Mouse (Mus musculus) lung, postnatal 25 days (tissue): ENCODE results near the gene Ints5.
A peak's percentile ranks its signal among the peaks of the same experiment; 100 is the strongest.
"Not testable (repeated sequence)": the region's sequence is repeated elsewhere in the genome, so short reads cannot be mapped to it uniquely, and the experiment has no call there.

Experiments
- DNase-seq: peaks from one replicate; pipeline ENCODE4 v3.0.0; 2022; ENCODE audit warnings: low spot score

Ints5 gene

DNA sequence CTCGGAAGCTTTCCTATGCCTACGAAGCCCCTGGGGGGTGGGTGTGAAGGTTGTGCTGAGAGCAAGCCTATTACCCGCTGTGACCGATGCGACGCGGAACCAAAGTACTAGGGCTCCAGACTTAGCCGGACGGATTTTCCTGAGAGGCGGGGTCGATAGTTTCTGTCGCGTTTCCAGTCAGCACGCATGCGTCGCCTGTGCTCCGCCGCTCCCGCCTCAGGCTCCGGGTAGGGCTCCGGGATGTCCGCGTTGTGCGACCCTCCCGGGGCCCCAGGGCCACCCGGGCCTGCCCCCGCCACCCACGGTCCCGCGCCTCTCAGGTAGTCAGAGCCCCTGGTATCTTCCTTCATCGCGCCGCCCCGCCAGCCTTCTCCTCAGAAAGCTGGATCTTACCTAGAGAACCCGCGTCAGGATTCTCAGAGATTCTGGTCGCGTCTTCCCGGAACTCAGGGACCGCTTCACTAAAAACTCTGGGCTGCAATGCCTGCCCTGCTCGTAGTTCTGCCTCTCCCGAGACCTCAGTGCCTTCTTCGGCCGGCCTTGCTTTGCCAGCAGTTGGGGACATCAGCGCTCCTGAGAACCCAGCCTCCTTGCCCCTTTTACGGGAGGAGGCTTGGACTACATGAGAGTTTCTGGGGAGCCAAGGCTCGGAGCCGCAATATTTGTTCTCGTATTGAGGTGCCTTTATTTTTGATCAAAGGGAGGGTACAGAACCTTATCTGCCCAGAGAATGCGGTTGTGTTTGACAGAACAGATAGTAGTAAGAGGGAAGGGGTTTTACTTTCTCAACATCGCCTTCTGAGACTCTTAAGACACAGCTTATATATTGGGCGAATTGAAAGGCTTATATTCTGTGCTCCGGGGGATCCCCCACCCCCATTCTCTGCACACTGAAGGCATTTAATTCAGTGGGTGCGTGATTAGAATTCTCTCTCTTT, at the start of gene Ints5:
TSS of gene Ints5 (plus strand) at position 177 of the 938 bp plus-strand sequence.
- DNase-seq = peak; percentile 88

- DNase-seq = peak; percentile 81
Observed at GRCm38 (mm10) chr19:8844371-8845129, 48.3 kb upstream of the Ints5 start.

GRCm38 (mm10) chr19:8848356-8848755, 44.4 kb upstream of the Ints5 start:
- no peak for DNase-seq

DNA sequence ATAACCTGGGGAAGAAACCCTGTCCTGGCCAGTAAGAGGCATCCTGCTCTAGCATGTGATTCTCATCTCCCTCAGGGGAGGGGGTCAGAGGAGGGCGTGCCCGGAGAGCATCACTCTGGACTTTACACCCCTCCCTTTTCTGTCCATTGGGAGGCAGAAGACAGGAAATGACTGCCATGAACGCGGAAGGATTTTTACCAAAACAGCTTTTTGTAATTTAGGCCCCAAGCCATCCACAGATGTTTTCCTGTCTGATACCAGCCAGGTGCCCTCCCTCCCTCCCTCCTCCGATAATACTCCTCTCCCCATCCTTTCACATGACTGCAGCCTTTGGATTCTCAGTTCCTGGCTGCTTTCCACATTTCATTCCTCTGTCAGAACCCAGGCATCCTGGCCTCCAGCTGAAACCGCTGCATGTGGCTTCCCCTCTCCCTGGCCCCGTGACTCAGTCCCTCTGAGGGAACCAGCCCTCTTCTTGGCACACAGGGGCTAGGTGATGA, 42.4 kb upstream of the Ints5 start, which contains the start of gene Lrrn4cl:
TSS of gene Lrrn4cl (plus strand) at position 367 of the 500 bp plus-strand sequence.
- DNase-seq = no peak

DNA sequence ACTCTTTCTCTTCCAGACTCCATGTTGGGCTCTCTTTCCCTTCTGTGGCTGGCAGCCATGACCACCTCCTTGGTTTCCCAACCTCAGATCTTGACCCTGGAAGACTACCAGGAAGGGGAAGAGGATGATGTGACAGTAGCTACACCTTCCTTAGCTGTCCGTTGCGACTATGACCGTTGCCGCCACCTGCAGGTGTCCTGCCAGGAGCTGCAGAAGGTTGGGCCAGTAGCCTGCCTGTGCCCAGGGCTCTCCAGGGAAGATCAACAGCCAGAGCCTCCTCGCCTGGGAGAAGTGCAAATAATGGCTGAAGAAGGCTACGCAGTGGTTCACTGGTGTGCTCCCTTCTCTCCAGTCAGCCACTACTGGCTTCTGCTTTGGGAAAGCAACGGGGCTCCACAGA, 41.2 kb upstream of the Ints5 start:
- peak; percentile 48 for DNase-seq

DNA sequence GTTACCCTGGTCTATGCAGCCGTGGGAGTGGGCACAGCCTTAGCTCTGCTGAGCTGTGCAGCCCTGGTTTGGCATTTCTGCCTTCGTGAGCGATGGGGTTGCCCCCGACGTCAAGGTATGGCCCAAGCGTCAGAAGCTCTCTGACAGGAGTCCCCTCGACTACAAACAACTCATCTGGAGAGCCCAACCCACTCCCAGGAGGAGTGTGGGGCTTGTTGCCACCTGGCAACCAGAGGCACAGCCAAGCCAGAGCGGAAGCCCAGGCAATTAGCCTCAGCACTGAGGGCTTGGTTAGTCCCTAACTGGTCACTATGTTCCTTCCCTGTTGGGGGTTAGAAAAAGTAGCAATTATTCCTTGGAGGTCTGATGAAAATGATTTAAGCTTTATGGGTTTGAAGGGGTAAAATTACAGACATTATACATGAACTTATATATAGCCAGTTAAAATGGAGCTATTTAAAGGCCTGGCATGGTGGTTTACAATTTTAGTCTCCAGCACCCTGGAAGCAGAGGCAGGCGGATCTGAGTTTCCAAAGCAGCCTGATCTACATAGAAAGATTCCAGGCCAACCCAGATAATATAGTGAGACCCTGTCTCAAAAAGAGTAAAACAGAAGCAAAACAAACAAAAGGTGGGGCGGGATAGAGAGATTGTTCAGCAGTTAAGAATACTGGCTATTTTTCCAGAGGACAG, 40.4 kb upstream of the Ints5 start:
- no peak for DNase-seq

DNA sequence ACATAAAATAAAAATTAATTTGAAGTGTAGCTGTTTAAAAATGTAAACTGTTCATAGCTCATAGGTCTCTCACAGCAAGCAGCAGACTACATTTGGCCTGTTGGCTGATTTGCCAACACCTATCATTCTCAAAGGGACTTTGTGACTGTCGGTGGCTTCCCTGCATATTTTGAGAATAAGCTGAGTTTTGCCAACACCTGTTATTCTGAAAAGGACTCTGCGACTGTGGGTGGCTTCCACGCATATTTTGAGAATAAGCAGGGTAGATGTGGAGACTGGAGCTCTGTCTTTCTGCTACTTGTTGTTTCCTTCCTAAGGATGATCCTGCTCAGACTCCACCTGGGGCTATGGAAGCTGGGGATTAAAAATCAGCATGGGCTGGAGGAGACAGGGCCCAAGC, 39.7 kb upstream of the Ints5 start:
- no peak for DNase-seq

GRCm38 (mm10) chr19:8857689-8858088, 35.1 kb upstream of the Ints5 start:
- DNase-seq = peak; percentile 61

DNA sequence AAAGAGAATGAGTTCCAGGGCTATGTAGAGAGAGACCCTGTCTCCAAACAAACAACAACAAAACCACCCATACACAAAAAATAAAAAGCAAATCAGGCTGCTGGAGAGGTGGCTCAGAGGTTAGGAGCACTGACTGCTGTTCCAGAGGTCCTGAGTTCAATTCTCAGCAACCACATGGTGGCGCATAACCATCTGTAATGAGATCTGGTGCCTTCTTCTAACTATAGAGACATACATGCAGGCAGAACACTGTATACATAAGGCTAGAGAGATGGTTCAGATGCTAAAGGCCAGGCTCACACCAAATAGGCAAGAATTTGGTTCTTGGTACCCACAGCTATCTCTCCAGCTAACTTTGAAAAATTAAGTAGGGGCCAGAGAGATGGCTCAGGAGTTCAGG, 33.8 kb upstream of the Ints5 start:
- DNase-seq = no peak

- no peak for DNase-seq
Observed at GRCm38 (mm10) chr19:8864265-8864664, 28.5 kb upstream of the Ints5 start.

DNA sequence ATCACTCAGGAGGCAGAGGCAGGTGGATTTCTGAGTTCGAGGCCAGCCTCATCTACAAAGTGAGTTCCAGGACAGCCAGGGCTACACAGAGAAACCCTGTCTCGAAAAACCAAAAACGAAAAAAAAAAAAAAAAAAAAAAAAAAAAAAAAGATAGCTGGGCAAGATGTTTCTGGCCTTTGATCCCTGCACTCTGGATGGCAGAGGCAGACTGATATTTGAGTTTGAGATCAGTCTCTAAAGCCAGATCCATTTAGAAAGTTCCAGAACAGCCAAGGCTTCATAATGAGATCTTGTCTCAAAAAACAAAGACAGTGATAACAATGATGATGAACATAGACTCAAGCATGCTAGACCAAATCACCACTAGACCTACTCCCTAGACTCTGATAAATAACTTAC, 22.4 kb upstream of the Ints5 start:
- DNase-seq = not testable (repeated sequence)

GRCm38 (mm10) chr19:8870838-8871237, 22.0 kb upstream of the Ints5 start:
- DNase-seq = no peak

DNA sequence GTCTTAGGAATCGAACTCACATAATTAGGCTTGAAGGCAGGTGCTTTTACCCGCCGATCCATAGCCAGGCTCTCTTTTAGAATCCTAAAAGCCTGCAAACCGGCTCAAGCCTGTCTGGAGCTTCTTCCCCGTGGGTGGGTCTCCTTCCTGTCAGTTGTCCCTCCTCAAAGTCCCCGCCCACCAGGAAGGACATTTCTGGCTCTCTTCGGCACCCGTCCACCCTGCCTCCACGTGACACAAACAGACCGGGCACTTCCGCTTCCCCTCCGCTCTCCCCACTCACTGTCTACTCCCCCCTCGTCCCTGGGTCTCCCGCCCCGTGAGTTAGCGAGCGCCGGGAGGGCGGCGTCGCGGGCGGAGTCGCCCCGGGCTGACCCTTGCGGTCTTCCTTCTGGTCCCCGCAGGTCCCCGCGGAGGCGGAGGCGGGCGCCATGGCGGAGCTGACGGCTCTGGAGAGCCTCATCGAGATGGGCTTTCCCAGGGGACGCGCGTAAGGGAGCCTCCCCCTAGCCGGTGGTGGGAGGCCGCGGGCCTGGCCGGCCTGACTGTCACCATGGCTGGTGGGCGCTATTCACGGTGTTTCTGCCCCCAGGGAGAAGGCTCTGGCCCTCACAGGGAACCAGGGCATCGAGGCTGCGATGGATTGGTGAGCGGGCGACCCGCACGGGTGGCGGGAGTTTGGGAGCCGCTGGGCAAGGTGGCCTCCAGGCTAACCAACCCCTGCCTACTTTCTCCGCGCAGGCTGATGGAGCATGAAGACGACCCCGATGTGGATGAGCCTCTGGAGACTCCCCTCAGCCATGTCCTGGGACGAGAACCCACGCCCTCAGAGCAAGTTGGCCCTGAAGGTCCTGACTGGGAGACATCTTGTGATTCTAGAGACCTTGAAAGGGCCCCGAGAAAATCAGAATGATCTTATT, 21.3 kb upstream of the Ints5 start, which contains the start of gene Ubxn1:
TSS of gene Ubxn1 (plus strand) at position 230 of the 920 bp plus-strand sequence.
- peak; percentile 98 for DNase-seq

- no peak for DNase-seq
Observed at GRCm38 (mm10) chr19:8872266-8872840, 20.5 kb upstream of the Ints5 start.

GRCm38 (mm10) chr19:8875031-8875430, 17.8 kb upstream of the Ints5 start:
- DNase-seq = no peak

DNA sequence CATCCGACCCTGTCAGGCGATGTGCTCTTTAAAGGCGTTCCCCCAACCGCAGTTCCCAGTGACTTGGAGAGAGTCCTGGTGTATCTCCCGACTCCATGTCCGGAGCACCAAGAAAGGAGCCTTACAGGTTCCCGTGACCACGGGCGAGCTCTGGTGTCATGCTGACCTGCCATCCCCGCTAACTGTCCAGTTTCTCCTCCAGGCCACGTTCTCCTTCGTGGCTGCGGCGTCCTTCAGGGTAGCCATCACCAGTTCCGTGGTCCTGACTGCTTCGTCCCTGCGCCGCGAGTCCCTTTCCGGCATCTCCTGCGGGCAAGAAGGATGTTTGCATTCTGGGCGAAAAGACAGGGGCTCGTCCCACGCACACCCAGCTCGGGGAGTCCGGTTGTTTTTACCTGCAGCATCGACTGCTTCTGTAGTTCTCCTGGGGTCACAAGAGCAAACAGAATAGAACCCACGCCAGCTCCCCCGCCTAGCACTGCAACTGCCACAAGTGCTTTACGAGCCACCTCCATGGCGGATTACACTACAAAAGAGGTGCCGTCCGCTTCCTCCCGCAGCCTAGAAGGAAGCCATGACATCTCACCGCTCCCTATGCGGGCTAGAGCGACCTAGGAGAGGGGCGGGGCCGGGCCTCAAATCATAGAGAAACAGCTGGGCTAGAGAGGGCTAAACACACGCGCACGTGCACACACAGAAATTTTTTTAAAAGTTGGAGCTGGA, 12.3 kb upstream of the Ints5 start, which contains the start of gene Uqcc3:
TSS of gene Uqcc3 (minus strand) at position 613 of the 723 bp plus-strand sequence.
- peak; percentile 94 for DNase-seq

- DNase-seq = no peak
Observed at GRCm38 (mm10) chr19:8881034-8881392, 11.8 kb upstream of the Ints5 start.

DNA sequence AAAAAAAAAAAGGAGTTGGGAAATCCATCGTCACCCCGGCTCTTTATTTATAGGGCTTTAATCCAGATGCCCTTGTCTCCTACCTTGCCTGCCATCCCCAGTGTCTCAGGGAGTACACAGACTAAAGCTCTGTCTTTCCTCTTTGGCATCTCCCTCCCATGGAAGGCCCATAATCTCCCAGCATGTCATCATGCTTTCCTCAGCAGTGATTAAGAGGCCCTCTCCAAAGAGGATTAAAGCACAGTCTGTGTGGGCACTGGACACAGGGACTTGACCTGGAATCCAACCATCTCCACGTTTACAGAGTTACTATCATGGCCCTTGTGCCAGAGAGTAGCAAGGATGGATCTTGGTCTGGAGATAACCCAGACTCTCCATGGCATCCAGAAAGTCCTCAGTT, 9.2 kb upstream of the Ints5 start, which contains the start of the genes Lbhd1 and Gm49403:
TSS of gene Lbhd1 (plus strand) at position 117 of the 400 bp plus-strand sequence.
TSS of gene Gm49403 (plus strand) at position 315 of the 400 bp plus-strand sequence.
- no peak for DNase-seq

GRCm38 (mm10) chr19:8886916-8887584, 5.8 kb upstream of the Ints5 start:
- no peak for DNase-seq
